Mouse (Mus musculus) left cerebral cortex, postnatal 36 days (tissue): ENCODE data around the gene Camta1. TPM values are rescaled to one million over a fixed set of nuclear protein-coding genes. Genes with fewer than 3 reads are reported as not detected.

Source experiments
- DNase-seq, 2 experiments: peaks; one replicate each; pipeline ENCODE4 v3.0.0; 2021 to 2022; ENCODE audit warnings: low spot score in 2 of 2, mixed read lengths in 1 of 2
- intact Hi-C: fragments of 180-260 bp; cut with DNase I; formaldehyde crosslinking; loops from one replicate; pipeline ENCODE4 v1.15.1; 2025
- total RNA-seq, 2 experiments: library from RNA; stranded (reverse); gene quantifications; 2 replicates each; pipeline ENCODE4 v1.2.3; 2021

Gene Camta1
- total RNA-seq, 2 experiments from 2014 or later = 207 to 216 TPM

DNA sequence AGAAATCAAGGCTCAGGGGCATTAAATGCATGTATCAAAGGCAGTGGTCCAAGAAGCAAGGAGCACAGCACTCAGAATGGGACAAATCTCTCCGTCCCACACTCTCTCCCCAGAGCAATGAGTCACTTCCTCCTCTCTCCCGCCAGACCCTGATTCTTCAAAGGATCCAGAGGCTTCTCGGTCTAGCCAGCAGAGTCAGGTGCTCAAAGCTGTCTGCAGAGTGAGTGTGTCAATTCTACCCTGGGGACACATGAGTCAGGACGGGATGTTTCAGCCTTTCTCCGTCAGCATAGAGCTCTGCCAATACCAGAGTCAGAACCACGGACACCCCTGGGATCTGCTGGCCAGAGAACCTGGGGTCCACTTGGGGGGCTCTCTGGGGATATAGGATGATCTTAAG, 226.9 kb downstream of the Camta1 start:
- no peak for DNase-seq
- intact Hi-C loops = no loop called here

- DNase-seq = no peak
- intact Hi-C loops = no loop called here
Measured at GRCm38 (mm10) chr4:151633795-151634194, 227.9 kb downstream of the Camta1 start.

- intact Hi-C loops = no loop called here
- no peak for DNase-seq
Measured at GRCm38 (mm10) chr4:151632321-151632720, 229.4 kb downstream of the Camta1 start.

DNA sequence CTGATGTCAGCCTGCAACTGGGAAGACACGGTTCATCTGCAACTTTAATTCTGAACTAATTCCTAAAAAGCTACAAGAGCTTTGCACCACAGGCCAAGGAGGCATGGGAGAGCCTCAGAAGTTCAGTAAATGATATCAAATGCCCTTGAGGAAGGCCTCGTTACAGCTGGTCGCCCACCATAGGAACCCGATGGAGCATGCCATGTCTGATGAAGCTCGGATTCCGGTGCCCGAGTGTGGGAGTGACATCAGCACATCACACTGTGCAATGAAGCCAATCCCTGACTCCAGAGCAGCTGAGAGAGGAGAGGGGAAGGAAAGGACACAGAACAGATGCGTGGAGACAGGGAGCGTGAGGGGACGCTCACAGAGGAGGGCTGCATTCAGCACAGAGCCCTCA, 231.0 kb downstream of the Camta1 start:
- no peak for DNase-seq
- intact Hi-C loops = no loop called here

DNA sequence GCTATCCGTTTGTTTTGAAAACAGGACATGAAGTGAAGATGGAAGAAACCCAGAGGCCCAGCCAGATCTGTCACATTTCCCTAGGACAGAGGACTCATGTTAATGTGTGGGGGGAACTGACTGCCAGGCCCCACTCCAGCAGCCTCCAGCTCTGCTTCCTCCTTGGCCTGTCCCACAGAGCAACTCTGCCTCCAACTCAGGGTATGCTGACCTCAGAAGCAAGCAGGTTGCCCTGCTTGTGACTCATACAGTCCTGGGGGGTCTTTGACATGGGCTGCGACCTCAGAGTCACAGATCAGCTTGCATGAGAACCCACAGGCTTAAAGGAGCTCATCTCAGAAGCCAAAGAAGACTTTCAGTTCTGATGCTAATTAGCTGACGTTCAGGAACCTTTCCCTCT, 231.4 kb downstream of the Camta1 start:
- no peak for DNase-seq
- intact Hi-C loops = no loop called here

DNA sequence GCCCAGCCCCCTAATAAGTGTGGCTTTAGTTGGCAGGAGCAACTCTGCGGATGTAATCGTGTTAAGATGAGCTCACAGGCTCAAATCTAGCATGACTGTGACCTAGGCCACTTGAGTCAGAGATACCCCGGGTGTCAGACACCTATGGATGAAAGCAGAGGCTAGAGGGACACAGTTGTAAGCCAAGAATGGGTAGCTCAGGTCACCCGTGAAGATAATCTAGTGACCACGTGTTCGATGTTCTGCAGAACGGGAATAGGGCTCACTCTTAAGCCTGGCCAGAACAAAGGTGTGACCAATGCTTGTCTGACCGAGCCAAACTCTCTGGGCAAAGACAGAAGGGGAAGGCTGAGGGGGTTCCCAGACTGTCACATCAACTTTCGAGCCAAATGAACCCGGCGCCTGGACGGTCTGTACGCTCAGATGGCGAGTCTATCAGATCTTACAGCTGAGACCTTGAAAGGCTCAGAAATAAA, 242.1 kb downstream of the Camta1 start:
- intact Hi-C loops = loop anchor here (5.0 kb wide), 1 partner anchor 233 kb away; no protein-coding TSS in a partner anchor
- no peak for DNase-seq

- intact Hi-C loops = loop anchor here (5.0 kb wide), 1 partner anchor 234 kb away; no protein-coding TSS in a partner anchor
- DNase-seq = no peak
Measured at GRCm38 (mm10) chr4:151618420-151619310, 243.0 kb downstream of the Camta1 start.

GRCm38 (mm10) chr4:151611621-151612020, 250.1 kb downstream of the Camta1 start:
- no peak for DNase-seq
- intact Hi-C loops = no loop called here

- peak; percentile 39 to 48 for DNase-seq
- intact Hi-C loops = no loop called here
Measured at GRCm38 (mm10) chr4:151610266-151610665, 251.4 kb downstream of the Camta1 start.

DNA sequence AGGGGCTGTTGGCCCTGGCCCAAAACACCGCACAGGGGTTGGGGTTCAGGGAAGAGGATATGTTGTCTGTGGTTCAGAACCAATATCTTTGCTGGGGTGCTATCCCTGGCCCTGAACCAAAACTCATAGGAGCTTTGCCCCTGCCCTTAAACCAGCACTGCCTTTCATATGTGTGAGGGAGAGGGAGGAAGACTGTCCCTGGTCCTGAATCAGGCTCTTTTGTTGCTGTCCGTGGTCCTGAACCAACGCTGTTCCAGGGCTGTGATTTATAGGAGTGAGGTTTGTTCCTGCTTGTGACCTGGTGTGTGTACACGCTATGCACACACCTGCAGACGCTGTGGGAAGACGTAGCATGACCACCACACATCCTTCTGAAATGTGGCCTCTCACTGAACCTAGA, 256.8 kb downstream of the Camta1 start:
- intact Hi-C loops = no loop called here
- no peak for DNase-seq

GRCm38 (mm10) chr4:151604481-151604880, 257.2 kb downstream of the Camta1 start:
- DNase-seq = peak in 1 of 2 experiments; percentile 16
- intact Hi-C loops = no loop called here

GRCm38 (mm10) chr4:151603586-151603985, 258.1 kb downstream of the Camta1 start:
- no peak for DNase-seq
- intact Hi-C loops = no loop called here

DNA sequence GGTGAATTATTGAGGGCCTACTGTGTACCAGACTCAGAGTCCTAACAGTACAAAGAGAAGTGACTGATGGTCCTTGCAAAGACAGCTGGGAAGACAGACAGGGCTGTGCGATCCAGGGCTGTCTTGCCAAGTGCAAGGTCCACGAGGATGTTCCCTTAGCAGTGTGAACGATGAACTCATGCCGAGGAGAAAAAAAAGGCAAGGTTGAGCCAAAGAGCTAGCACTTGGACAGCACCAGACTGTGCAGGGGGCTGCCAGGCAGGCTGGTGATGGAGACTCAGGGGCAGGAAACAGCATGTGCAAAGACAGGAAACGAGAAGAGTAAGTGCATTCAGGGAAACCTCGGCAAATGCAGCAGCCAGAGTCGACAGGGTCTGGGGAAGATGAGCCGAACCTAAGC, 266.6 kb downstream of the Camta1 start:
- DNase-seq = no peak
- intact Hi-C loops = no loop called here

GRCm38 (mm10) chr4:151593042-151593441, 268.6 kb downstream of the Camta1 start:
- DNase-seq = peak; percentile 41 to 51
- intact Hi-C loops = no loop called here

- intact Hi-C loops = no loop called here
- DNase-seq = no peak
Measured at GRCm38 (mm10) chr4:151586074-151586473, 275.6 kb downstream of the Camta1 start.

- intact Hi-C loops = no loop called here
- no peak for DNase-seq
Measured at GRCm38 (mm10) chr4:151577961-151578360, 283.7 kb downstream of the Camta1 start.

DNA sequence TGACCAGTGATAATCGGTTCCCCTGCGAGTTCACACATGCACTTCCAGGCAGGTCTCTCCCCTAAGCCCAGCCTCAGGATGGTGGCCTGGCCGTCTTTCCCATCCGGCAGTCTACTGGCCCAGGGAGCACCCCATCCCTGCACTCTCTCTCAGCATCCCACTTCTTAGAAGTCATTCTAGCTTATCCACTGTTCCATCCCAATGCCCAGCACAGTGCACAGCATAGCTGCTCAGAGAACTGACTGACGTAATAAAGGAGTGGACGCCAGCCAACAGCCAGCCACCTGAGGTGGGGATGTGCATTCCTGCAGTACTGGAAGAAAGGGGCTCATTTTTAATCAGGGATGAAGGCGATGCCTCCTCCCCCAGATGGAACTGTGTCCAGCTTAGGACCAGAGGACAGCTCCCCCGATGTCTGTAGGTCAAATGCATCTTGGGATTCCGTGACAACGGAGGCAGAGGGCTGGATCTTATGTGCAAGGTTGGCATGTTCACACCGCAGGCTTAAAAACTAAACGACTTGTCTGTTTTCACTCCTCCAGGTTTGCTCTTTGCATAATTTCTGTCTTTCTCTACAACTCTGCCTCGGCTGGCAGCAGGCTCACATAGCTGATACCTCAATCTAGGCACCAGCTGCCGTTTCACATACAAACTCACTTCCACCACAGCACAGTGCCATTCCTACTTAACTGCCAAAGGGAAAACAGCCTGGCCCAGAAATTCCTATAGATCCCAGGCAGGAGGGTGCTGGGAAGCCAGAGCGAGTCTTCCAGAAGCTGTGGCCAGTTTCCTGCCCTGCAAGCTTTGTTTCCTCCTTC, 285.2 kb downstream of the Camta1 start:
- intact Hi-C loops = no loop called here
- peak; percentile 29 to 34 for DNase-seq

- intact Hi-C loops = no loop called here
- DNase-seq = no peak
Measured at GRCm38 (mm10) chr4:151572716-151573115, 289.0 kb downstream of the Camta1 start.

DNA sequence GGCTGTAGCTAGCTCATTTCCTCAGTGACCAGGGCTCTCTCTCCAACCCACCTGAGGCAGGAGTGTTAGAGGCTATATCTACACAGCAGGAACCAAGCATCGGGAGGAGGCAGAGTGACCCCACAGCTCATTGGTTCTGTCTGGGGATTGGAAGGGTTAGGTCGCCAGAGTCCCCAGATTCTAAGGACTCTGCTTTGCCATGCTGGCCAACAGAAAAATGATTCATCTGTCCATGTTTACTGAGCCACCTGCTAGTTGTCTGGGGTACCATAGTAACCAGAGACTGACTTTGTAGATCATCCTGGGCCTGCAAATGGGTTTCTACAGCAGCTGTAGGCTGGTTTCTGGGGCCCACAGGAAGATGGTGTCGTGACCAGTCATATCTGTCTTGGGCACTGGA, 292.1 kb downstream of the Camta1 start:
- DNase-seq = no peak
- intact Hi-C loops = no loop called here

GRCm38 (mm10) chr4:151568887-151569286, 292.8 kb downstream of the Camta1 start:
- intact Hi-C loops = no loop called here
- DNase-seq = no peak
